Mouse (Mus musculus) mouse embryonic stem cell (cell line): ENCODE measurements around the gene Adgrg6.

Source experiments
- in situ Hi-C, 2 experiments: fragments of 300-500 bp; cut with MboI; formaldehyde crosslinking; loops; 1 replicate in 1 of 2; 3 replicates in 1 of 2; pipeline ENCODE4 v1.14.3; 2019 to 2020; ENCODE audit warnings: low sequenced_read_pairs in 2 of 2, low pct_unique_long_range_greater_than_20kb in 1 of 2, mixed read lengths in 1 of 2; ENCODE audit not compliant: unreplicated experiment in 1 of 2

Gene Adgrg6

DNA sequence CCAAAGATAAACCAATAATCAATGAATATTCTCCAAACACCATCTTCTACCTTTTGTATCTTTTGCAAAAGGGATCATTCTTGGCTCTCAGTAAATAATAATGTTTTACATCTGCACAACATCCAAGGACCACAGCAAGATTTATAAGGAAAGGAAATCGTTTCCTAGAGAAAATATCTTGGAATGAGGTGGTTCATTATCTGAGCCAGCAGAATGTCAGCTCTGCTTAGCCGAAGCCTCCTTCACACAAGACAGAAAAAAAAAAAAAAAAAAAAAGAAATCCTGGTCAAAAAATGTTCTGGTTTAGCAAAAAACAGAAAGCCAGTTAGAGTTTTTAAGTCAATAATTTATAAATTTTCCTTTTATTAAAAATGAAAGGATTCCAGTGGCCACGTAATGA lies 34.3 kb downstream of the Adgrg6 start:
- in situ Hi-C loops: no loop called here

DNA sequence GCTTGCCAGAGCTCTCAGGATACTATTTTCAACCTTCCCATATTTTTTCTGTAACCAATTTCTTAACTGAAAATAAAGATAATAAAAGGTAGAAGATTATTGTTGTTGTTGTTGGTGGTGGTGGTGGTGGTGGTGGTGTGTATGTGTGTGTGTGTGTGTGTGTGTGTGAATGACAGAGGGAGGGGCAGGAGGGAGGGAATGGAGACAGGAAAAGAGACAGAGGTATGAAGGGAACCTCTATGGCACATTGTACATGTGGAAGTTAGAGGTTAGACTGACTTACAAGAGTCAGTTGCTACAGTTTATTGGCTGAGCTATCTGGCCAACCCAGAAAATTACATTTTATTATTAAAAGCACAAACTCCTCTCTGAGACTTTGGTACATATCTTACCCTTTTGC lies 49.8 kb downstream of the Adgrg6 start:
- in situ Hi-C loops: no loop called here

GRCm38 (mm10) chr10:14495204-14495603 lies 50.3 kb downstream of the Adgrg6 start:
- in situ Hi-C loops: no loop called here

DNA sequence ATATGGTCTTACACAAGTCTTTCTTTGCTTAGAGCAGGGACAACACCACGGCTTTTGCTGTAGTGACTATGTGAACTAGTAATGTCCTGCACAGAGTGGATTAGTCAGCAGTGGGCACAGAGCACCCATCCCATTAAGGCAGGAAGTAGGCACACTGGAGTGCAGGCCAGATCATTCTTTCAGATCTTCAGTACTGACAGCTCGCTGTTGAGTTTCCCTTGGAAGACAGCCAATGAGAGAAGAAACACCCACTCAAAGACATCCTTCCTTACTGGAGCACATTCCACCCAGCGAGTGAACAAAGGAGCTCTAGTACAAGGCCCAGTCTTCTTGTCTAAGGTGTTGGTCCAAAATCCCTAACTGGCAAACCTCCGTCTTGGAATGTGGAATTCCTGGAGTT lies 53.6 kb downstream of the Adgrg6 start:
- in situ Hi-C loops: no loop called here

- in situ Hi-C loops: no loop called here
Measured at GRCm38 (mm10) chr10:14483257-14483656, 62.2 kb downstream of the Adgrg6 start.

DNA sequence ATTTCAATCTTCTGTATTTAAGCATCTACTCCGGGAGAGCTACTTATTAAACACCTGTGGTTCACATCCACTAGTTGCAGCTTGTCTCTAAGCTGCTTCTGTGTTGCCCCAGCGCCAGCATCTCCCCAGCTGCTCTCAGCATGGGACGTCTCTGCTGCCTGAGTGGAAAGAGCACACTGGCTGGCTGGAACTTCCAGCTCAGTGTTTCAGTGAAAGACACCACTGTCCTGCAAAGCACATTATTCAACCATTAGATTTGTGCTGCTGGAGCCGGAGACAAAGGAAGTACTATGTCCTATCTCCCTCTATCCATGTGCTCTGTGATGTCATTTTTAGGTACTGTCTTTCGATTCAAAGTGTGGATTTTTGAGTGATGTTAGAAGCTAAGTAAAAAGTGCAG lies 63.0 kb downstream of the Adgrg6 start:
- in situ Hi-C loops: no loop called here

- in situ Hi-C loops: no loop called here
Measured at GRCm38 (mm10) chr10:14480928-14481327, 64.5 kb downstream of the Adgrg6 start.

DNA sequence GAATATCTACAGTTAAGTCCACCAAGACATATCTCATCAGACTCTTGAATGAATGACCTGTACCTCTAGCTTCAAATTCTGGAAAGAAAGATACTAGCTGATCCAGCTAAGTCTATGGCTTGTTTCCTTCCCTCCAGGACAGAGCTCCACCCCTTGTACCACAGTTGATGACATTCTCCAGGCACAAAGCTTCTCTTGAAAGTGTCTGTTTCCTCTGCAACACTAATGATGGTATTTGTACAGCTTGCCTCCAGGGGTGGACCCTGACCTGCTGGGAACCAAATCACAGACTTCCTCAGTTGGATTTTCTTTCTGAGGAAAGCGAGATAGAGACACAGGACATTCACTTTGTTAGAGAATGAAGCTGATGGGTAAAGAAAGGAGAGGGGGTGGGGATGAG lies 69.1 kb downstream of the Adgrg6 start:
- in situ Hi-C loops: no loop called here

DNA sequence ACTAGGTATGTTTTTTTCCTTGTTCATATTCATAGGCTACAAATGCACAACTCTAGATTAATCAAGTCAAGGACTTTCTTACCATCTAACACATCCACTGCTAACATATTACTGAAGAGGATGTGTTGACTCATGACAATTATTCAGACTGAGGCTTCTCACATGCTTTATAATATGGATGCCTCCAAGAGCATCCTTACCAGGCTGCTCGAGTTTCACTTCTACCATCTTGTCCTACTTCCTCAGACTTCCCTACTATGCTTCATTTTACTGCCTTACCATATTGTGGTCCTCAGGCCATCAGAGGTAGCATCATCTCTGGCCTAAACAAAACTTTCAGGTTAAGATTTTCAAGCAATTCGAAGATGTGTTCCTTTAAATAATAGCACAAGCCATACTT lies 69.8 kb downstream of the Adgrg6 start:
- in situ Hi-C loops: no loop called here

GRCm38 (mm10) chr10:14474541-14475305 lies 70.7 kb downstream of the Adgrg6 start:
- in situ Hi-C loops: no loop called here

GRCm38 (mm10) chr10:14471039-14471550 lies 74.4 kb downstream of the Adgrg6 start:
- in situ Hi-C loops: no loop called here

GRCm38 (mm10) chr10:14468623-14469022 lies 76.8 kb downstream of the Adgrg6 start:
- in situ Hi-C loops: no loop called here

- in situ Hi-C loops: no loop called here
Measured at GRCm38 (mm10) chr10:14463796-14464511, 81.5 kb downstream of the Adgrg6 start.

DNA sequence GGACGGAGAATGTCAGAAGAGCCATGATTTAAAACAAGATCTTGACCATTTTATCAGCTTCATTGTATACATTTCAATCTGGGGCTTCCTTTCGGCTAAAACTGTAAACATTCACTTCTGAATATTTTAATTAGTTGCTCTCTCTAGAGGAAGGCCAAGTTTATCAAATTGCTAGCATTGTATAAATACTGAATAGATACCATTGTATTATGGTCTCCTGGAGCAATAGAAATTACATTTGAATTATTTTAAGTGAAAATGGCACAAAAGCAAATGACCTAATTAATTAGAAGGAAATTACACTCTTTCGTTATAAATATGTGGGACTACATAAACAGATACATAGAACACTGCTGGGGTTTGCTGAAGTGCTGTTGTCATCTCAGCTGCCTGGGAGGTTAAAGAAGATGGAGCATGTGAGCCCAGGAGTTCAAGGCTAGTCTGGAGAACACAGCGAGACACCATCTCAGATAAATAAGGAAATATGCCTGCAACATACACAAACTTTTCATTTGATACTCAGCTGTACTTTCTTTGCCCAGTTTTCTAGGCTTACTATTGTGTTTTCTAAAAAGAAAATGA lies 84.4 kb downstream of the Adgrg6 start:
- in situ Hi-C loops: no loop called here

DNA sequence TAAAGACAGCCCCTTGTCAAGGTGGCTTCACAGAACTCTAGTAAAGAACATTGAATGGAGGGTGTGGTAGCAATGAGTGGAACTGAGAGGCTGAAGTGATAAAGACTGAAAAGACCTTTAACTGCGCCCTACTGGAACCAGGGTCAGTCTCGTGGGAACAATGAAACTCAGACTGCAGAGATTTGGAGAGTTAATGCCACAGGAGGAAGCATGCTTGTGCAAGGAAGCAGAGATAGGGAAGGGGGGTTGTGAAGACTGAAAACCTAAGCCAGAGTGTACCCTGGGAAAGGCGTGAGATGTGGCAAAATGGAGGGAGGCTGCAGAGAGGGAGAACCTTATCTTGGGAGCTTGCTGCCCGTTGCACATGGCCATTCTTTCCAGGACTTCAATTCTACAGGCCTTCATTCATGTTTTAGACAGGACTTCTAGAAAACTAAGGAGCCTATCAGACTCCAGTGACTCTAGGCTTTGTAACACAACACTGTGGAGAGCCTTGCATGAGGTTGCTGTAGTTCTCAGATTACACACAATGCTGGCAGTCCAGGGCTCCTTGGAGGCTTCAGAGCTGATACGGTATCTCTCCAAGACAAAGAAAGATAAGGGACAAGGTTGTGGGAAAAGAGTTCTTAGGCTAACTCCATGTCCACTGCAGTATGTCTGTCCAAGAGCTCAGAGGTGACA lies 85.1 kb downstream of the Adgrg6 start:
- in situ Hi-C loops: no loop called here

DNA sequence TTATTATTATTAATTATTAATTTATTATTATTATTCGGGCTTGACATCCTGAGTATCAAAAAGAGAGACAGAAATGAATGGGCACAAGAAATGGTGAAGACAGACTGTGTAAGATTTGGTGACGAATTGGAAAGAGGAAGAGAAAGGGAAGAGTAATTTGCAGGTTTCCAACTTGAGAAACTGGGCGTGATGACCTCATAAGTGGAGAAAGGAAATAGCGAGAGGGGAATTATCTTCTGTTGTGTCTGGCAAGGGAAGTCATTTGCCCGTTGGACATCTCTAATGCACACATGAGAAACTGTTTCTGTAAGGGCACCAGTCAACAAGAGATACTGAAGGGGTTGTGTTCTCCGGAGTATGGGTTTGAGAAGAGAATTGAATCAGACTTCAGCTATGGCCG lies 85.6 kb downstream of the Adgrg6 start:
- in situ Hi-C loops: loop anchor here in 1 of 2 experiments (10.0 kb wide), 1 partner anchor 225 kb away; no protein-coding TSS in a partner anchor

- in situ Hi-C loops: loop anchor here in 1 of 2 experiments (10.0 kb wide), 1 partner anchor 225 kb away; no protein-coding TSS in a partner anchor
Measured at GRCm38 (mm10) chr10:14459330-14459729, 86.1 kb downstream of the Adgrg6 start.

DNA sequence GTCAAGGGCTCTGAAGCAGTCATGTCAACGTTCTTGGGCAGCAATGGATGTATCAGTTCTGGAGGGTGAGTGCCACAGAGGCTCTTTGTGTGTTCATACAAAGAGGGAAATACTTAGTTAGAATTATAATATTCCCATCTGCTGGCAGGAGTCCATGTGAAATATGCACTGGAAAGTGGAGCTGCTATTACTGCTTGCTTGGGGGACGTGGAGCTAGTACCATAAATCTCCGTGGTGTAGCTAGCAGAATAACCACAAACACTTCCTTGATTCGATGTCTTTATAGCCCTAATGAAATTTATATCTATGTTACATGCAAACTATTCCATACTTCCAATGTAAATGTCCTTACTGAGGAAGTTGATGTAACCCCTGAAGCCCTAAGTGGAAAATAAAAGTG lies 91.0 kb downstream of the Adgrg6 start:
- in situ Hi-C loops: loop anchor here in 1 of 2 experiments (10.0 kb wide), 1 partner anchor 230 kb away; no protein-coding TSS in a partner anchor

DNA sequence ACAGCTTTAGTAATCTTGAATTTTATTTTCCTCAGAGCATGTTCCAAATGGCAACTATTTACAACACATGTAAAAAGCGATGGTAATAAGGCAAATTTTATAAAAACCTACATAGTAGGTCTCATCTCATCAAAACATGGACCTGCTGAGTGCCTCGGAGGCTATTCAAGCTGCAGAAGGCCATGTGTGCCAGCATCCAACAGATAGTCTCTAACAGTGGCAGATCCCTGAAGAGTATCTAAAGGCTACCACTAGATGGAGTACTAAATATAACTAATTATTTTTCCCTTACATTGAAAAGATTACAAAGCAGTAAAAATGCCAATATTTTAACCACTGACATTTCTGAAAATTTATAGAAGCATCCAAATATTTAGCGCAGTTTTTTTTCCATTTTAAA lies 93.6 kb downstream of the Adgrg6 start:
- in situ Hi-C loops: loop anchor here in 1 of 2 experiments (10.0 kb wide), 1 partner anchor 233 kb away; no protein-coding TSS in a partner anchor
